Mouse (Mus musculus) E14TG2a.4 (cell line): Measurements from ENCODE around the gene Asb4.
"Not testable (repeated sequence)": the region's sequence is repeated elsewhere in the genome, so short reads cannot be mapped to it uniquely, and the experiment has no call there.

ENCODE experiments used
- H3K27me3 ChIP-seq: 2 replicates; pipeline ENCODE4 v1.6.1; 2014; ENCODE audit warnings: low read length, control low read depth; ENCODE audit not compliant: insufficient read depth
- H3K36me3 ChIP-seq: 2 replicates; pipeline ENCODE4 v1.6.1; 2014; ENCODE audit warnings: low read length, control low read depth; ENCODE audit not compliant: insufficient read depth
- H3K4me1 ChIP-seq: replicated peaks from 2 replicates; pipeline ENCODE4 v1.6.1; 2014; ENCODE audit warnings: low read depth, low read length, control low read depth
- H3K4me3 ChIP-seq: replicated peaks from 2 replicates; pipeline ENCODE4 v1.5.1; 2014; ENCODE audit warnings: mild to moderate bottlenecking, low read length
- H3K9me3 ChIP-seq: 2 replicates; pipeline ENCODE4 v1.6.1; 2014; ENCODE audit warnings: low read length, control low read depth
- CTCF ChIP-seq: conservative IDR thresholded peaks from 2 replicates; pipeline ENCODE4 v1.5.1; 2014; ENCODE audit warnings: low read length
- NANOG ChIP-seq: IDR thresholded peaks from 2 replicates; pipeline ENCODE4 v1.6.1; 2014; ENCODE audit warnings: borderline replicate concordance, low read length, mixed read lengths
- POU5F1 ChIP-seq: IDR thresholded peaks from 2 replicates; pipeline ENCODE4 v1.6.1; 2014; ENCODE audit warnings: low read length, borderline replicate concordance

Gene Asb4

GRCm38 (mm10) chr6:5383336-5384177 lies at the start of gene Asb4:
Gene Asb4 (plus strand): TSS chr6:5383386.
- H3K9me3 ChIP-seq = no peaks in the 10 kb centered on the region
- TF ChIP-seq CTCF (no peak), NANOG (no peak), POU5F1 (no peak)
- no peaks in the 10 kb centered on the region for H3K36me3 ChIP-seq
- peaks cover 11% of the 10 kb centered on the region for H3K27me3 ChIP-seq
- H3K4me3 ChIP-seq = no peak within 1 kb of the TSS
- peaks cover 55% of the 10 kb centered on the region for H3K4me1 ChIP-seq

GRCm38 (mm10) chr6:5334021-5334420 lies 49.2 kb upstream of the Asb4 start:
- TF ChIP-seq POU5F1 (no peak), CTCF (no peak), NANOG (peak; percentile 32; the same call in 1 of the 2 replicates)

GRCm38 (mm10) chr6:5336016-5336415 lies 47.2 kb upstream of the Asb4 start:
- not testable (repeated sequence) for H3K4me3 ChIP-seq, H3K36me3 ChIP-seq, H3K27me3 ChIP-seq, H3K9me3 ChIP-seq
- H3K4me1 ChIP-seq = peaks cover 23% of the 10 kb centered on the region

More at GRCm38 (mm10) chr6:5334021-5334420, 49.2 kb upstream of the Asb4 start:
- Histone ChIP-seq H3K4me3 (peak overlapping the region; percentile 75), H3K36me3 (no peaks in the 10 kb centered on the region), H3K4me1 (peaks cover 23% of the 10 kb centered on the region), H3K9me3 (no peaks in the 10 kb centered on the region), H3K27me3 (no peaks in the 10 kb centered on the region)

GRCm38 (mm10) chr6:5338781-5339180 lies 44.4 kb upstream of the Asb4 start:
- H3K27me3 ChIP-seq, H3K36me3 ChIP-seq, H3K4me3 ChIP-seq: not testable (repeated sequence)

GRCm38 (mm10) chr6:5339283-5339682 lies 43.9 kb upstream of the Asb4 start:
- H3K9me3 ChIP-seq, H3K27me3 ChIP-seq, H3K4me3 ChIP-seq, H3K36me3 ChIP-seq: not testable (repeated sequence)
- H3K4me1 ChIP-seq = peaks cover 13% of the 10 kb centered on the region

More at GRCm38 (mm10) chr6:5338781-5339180, 44.4 kb upstream of the Asb4 start:
- not testable (repeated sequence) for H3K9me3 ChIP-seq
- H3K4me1 ChIP-seq = peaks cover 14% of the 10 kb centered on the region

- TF ChIP-seq POU5F1 (no peak), CTCF (no peak), NANOG (no peak)
These were observed 38.9 kb upstream of the Asb4 start for GRCm38 (mm10) chr6:5344255-5344654.

GRCm38 (mm10) chr6:5357873-5358272 lies 25.3 kb upstream of the Asb4 start:
- Histone ChIP-seq H3K4me1 (peaks cover under 1% of the 10 kb centered on the region; the same call in 1 of the 2 replicates), H3K4me3 (no peak overlapping the region), H3K9me3 (no peaks in the 10 kb centered on the region), H3K36me3 (no peaks in the 10 kb centered on the region), H3K27me3 (no peaks in the 10 kb centered on the region)
- no peak for TF ChIP-seq NANOG
- no peak for TF ChIP-seq POU5F1
- no peak for TF ChIP-seq CTCF

More at GRCm38 (mm10) chr6:5344255-5344654, 38.9 kb upstream of the Asb4 start:
- H3K4me1 ChIP-seq = peaks cover 11% of the 10 kb centered on the region; the same call in 1 of the 2 replicates
- peaks cover 19% of the 10 kb centered on the region for H3K9me3 ChIP-seq
- H3K36me3 ChIP-seq = no peaks in the 10 kb centered on the region
- H3K4me3 ChIP-seq = no peak overlapping the region
- no peaks in the 10 kb centered on the region for H3K27me3 ChIP-seq

- H3K4me1 ChIP-seq = peaks cover 3% of the 10 kb centered on the region; the same call in 1 of the 2 replicates
- H3K4me3 ChIP-seq = no peak overlapping the region
- no peaks in the 10 kb centered on the region for H3K27me3 ChIP-seq
- H3K9me3 ChIP-seq = no peaks in the 10 kb centered on the region
- no peaks in the 10 kb centered on the region for H3K36me3 ChIP-seq
- no peak for TF ChIP-seq CTCF
- TF ChIP-seq POU5F1 = no peak
- TF ChIP-seq NANOG = no peak
These were observed 22.8 kb upstream of the Asb4 start for GRCm38 (mm10) chr6:5360402-5360801.

- Histone ChIP-seq H3K9me3 (no peaks in the 10 kb centered on the region), H3K27me3 (no peaks in the 10 kb centered on the region), H3K4me1 (peaks cover 3% of the 10 kb centered on the region; the same call in 1 of the 2 replicates), H3K36me3 (no peaks in the 10 kb centered on the region), H3K4me3 (no peak overlapping the region)
- TF ChIP-seq POU5F1 (no peak), CTCF (no peak), NANOG (no peak)
These were observed 21.2 kb upstream of the Asb4 start for GRCm38 (mm10) chr6:5361987-5362386.
